ENCODE assay signal across 25 mouse cellular contexts in the genomic region with DNA sequence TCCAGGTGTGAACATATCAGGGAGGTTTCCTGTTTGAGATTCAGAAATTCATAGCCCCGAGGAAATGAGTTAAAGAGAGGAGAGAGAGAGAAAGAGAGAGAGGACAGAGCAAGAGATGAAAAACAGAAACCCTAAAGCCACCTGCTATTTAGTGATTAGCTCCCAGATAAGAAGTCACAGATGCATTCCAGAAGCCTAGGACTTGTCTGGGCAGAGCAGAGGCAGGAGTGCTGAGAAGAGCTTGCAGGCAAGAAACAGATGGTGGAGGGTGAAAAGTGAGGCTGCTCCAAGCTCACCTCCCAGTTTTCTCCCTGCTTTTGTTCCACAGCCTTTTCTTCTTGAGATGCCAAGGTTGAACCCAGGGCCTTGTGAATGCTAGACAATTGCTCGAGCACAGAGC.
DNase-seq lines count a peak whose midpoint lies in the region; ATAC-seq lines count a peak whose summit lies in the region.
"Had no signal": no experiment of that assay in that cellular context is flagged by ENCODE, and none has a peak within 500 bp of the region (broad histone marks: within the 10 kb centered on the region; RNA-seq: fewer than 3 reads in every experiment).

No protein-coding gene starts in this region.

- H3K27me3 ChIP-seq in embryonic facial prominence, embryonic 14.5 days (replicated peaks; ENCODE audit: control insufficient read depth, insufficient read depth, low read length), result no peaks in the 10 kb centered on the region
- H3K27me3 ChIP-seq: hindbrain, embryonic 12.5 days; kidney, embryonic 15.5 days; limb, embryonic 12.5 days; midbrain, embryonic 13.5 days; neural tube, embryonic 12.5 days had no signal

- peak overlapping the region; percentile 36 for H3K27ac ChIP-seq in embryonic facial prominence, embryonic 14.5 days (replicated peaks; ENCODE audit: low read depth, low read length)
- H3K27ac ChIP-seq: hindbrain, embryonic 12.5 days; kidney, embryonic 15.5 days; left cerebral cortex, adult 2 months; limb, embryonic 12.5 days; liver, embryonic 14.5 days; midbrain, embryonic 13.5 days; neural tube, embryonic 12.5 days had no signal

- peak; percentile 75; the same call in 1 of the 2 replicates for ATAC-seq in embryonic facial prominence, embryonic 14.5 days (ENCODE audit: low read depth)
- ATAC-seq: forebrain, embryonic 14.5 days; intestine, postnatal 0 days; midbrain, embryonic 13.5 days had no signal

- no peaks in the 10 kb centered on the region for H3K36me3 ChIP-seq in embryonic facial prominence, embryonic 14.5 days (ENCODE audit: control insufficient read depth, insufficient read depth, low read length)
- H3K36me3 ChIP-seq: hindbrain, embryonic 12.5 days; kidney, embryonic 15.5 days; limb, embryonic 12.5 days; midbrain, embryonic 13.5 days; neural tube, embryonic 12.5 days had no signal

- H3K9me3 ChIP-seq in embryonic facial prominence, embryonic 14.5 days (ENCODE audit: control insufficient read depth, low read length), result no peaks in the 10 kb centered on the region
- H3K9me3 ChIP-seq: hindbrain, embryonic 12.5 days; kidney, embryonic 15.5 days; limb, embryonic 12.5 days; midbrain, embryonic 13.5 days; neural tube, embryonic 12.5 days had no signal

- DNase-seq in ES-CJ7 (ENCODE audit: low read depth, low spot score), result peak; percentile 27
- DNase-seq in embryo, embryonic 10.5 days (ENCODE audit: low spot score), result peak; percentile 34
- DNase-seq in embryonic facial prominence, embryonic 14.5 days (ENCODE audit: low spot score), result peak; percentile 79
- DNase-seq in mesoderm, embryonic 11.5 days (ENCODE audit: low read depth, low spot score), result peak; percentile 28
- no peak for DNase-seq in retina, embryonic 14.5 days (ENCODE audit: low spot score)
- DNase-seq in cerebellum, adult 11 months, result no peak
- DNase-seq in left cerebral cortex, adult 18-20 months (ENCODE audit: low spot score in 2 of 2), result no peak
- DNase-seq in left cerebral cortex, adult 8-10 months (ENCODE audit: low spot score in 2 of 2), result no peak
- DNase-seq: adrenal gland, postnatal 14 days; B cell, adult 2 months; cerebellum, adult 8-10 months; gastrocnemius, postnatal 10 days; kidney, postnatal 36 days; lung, embryonic 14.5 days; retina, postnatal 1 day; thymus, adult 2 months had no signal

- no peak overlapping the region for H3K4me2 ChIP-seq in embryonic facial prominence, embryonic 14.5 days (ENCODE audit: low read depth, low read length)
- H3K4me2 ChIP-seq: hindbrain, embryonic 12.5 days; kidney, embryonic 15.5 days; limb, embryonic 12.5 days; lung, embryonic 14.5 days; midbrain, embryonic 13.5 days; neural tube, embryonic 12.5 days had no signal

- peaks cover 12% of the 10 kb centered on the region for H3K4me1 ChIP-seq in embryonic facial prominence, embryonic 14.5 days (ENCODE audit: control insufficient read depth, insufficient read depth, low read length)
- H3K4me1 ChIP-seq: hindbrain, embryonic 12.5 days; kidney, embryonic 15.5 days; midbrain, embryonic 13.5 days; neural tube, embryonic 12.5 days had no signal

- no peak overlapping the region for H3K9ac ChIP-seq in embryonic facial prominence, embryonic 14.5 days (ENCODE audit: low read depth, low read length)
- H3K9ac ChIP-seq: hindbrain, embryonic 12.5 days; kidney, embryonic 15.5 days; limb, embryonic 12.5 days; liver, embryonic 14.5 days; lung, embryonic 14.5 days; midbrain, embryonic 13.5 days; neural tube, embryonic 12.5 days had no signal

- WGBS in embryonic facial prominence, embryonic 14.5 days, result 20% methylated on average over 2 of the region's 2 CpGs

- H3K4me3 ChIP-seq in embryonic facial prominence, embryonic 14.5 days (ENCODE audit: low read depth, low read length), result no peak overlapping the region
- H3K4me3 ChIP-seq: hindbrain, embryonic 12.5 days; kidney, embryonic 15.5 days; left cerebral cortex, adult 2 months; limb, embryonic 12.5 days; midbrain, embryonic 13.5 days; neural tube, embryonic 12.5 days had no signal

Comparison
In these comparisons a context has a peak if more than half of its experiments do, and no peak if none do; other contexts are left out.
1. DNase-seq: peak in ES-CJ7 (single experiment), embryo, embryonic 10.5 days (single experiment), embryonic facial prominence, embryonic 14.5 days (single experiment) and mesoderm, embryonic 11.5 days (single experiment); none in retina, embryonic 14.5 days (single experiment), cerebellum, adult 11 months (single experiment), left cerebral cortex, adult 18-20 months (0 of 2) and left cerebral cortex, adult 8-10 months (0 of 2).